Mouse (Mus musculus) neural tube, embryonic 15.5 days (tissue): Measurements from ENCODE around the gene Fermt1. TPM values are rescaled to one million over a fixed set of nuclear protein-coding genes. Genes with fewer than 3 reads are reported as not detected.

ENCODE experiments used
- ATAC-seq: fragments of 200-750 bp; cut with Nextera tagmentation; 2 replicates; pipeline ENCODE4 v1.8.0; 2017; ENCODE audit warnings: mild to moderate bottlenecking, moderate TSS enrichment, moderate library complexity; ENCODE audit not compliant: low FRiP score
- H3K27ac ChIP-seq: fragments of 300-500 bp; sonication (generic); replicated peaks from 2 replicates; pipeline ENCODE4 v1.5.1; 2015; ENCODE audit warnings: mild to moderate bottlenecking, inconsistent platforms
- H3K27me3 ChIP-seq: fragments of 300-500 bp; sonication (generic); replicated peaks from 2 replicates; pipeline ENCODE4 v1.6.1; 2015; ENCODE audit warnings: inconsistent platforms
- H3K36me3 ChIP-seq: fragments of 300-500 bp; sonication (generic); 2 replicates; pipeline ENCODE4 v1.6.1; 2015; ENCODE audit warnings: inconsistent platforms
- H3K4me1 ChIP-seq: fragments of 300-500 bp; sonication (generic); 2 replicates; pipeline ENCODE4 v1.6.1; 2015; ENCODE audit warnings: inconsistent platforms
- H3K4me2 ChIP-seq: fragments of 300-500 bp; sonication (generic); 2 replicates; pipeline ENCODE4 v1.6.1; 2015; ENCODE audit warnings: inconsistent platforms, mild to moderate bottlenecking, moderate library complexity
- H3K4me3 ChIP-seq: fragments of 300-500 bp; sonication (generic); replicated peaks from 2 replicates; pipeline ENCODE4 v1.5.1; 2015; ENCODE audit warnings: mild to moderate bottlenecking, inconsistent platforms
- H3K9ac ChIP-seq: fragments of 300-500 bp; sonication (generic); replicated peaks from 2 replicates; pipeline ENCODE4 v1.6.1; 2015; ENCODE audit warnings: mild to moderate bottlenecking, inconsistent platforms
- H3K9me3 ChIP-seq: fragments of 300-500 bp; sonication (generic); replicated peaks from 2 replicates; pipeline ENCODE4 v1.6.1; 2016; ENCODE audit warnings: inconsistent platforms
- WGBS: fragments of 180-500 bp; shearing (Covaris S2); methylation state at CpG from one replicate; pipeline ENCODE4 v1.1.7; 2015; ENCODE audit warnings: mixed read lengths; 5-methylcytosine and 5-hydroxymethylcytosine counted together
- polyA plus RNA-seq: library from polyadenylated mRNA; unstranded; fragments of >200 nt; fragmentation: Nextera tagmentation; extraction: Ambion mirVana; gene quantifications from 2 replicates; pipeline ENCODE4 v1.2.1, GENCODE M21; 2015

The Fermt1 gene
- 11.7 TPM in 1 of 2 replicates, not detected in the other for polyA plus RNA-seq

DNA sequence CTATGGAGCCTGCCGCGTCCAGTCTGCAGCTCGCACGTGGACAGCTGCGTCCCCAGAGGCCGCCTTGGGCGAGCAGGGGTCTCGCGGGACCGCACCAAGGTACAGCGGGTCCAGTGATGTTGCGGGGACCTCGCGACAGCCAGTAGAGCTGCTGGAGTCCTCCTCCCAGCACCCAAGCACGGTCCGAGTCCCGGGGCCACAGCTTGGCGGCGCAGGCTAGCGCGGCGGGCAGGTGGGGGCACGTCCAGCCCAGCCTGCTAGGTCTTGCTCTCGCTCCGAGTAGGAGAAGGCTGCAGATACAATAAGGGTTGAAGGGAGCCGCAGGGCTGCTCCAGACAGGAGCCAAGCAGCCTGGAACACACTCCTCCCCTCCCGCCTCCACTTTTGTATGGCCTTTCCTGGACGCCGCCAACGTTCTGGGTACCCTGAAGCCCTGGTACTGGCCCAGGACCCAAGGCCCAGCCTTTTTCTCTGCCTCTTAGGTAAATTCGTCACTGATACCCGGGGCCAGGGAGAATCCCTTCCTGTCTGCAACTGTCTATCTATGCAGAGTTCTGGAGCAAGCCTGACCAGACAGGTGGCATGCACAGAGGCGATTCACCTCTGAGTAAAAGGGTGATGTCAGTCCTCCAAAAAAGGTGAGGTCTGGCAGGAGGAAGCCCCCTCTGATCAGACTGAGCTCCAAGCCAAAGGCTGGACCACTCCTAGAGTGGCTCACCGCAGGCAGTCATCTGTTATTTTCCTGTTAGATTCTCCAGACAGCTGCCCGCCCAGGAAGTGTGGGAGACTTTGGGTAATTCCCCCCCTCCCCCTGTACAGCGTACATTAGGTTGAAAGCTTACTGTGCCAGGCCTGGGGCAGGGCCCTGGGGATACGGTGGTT is at the start of gene Fermt1:
TSS of gene Fermt1 (minus strand) at position 581 of the 882 bp plus-strand sequence.
- Histone ChIP-seq H3K27ac (no peak within 1 kb of the TSS), H3K4me2 (peak within 1 kb of the TSS; percentile 80), H3K4me3 (peak within 1 kb of the TSS; percentile 39), H3K27me3 (peaks cover 45% of the 10 kb centered on the region), H3K9me3 (no peaks in the 10 kb centered on the region), H3K9ac (peak within 1 kb of the TSS; percentile 8; the same call in 1 of the 2 replicates), H3K36me3 (no peaks in the 10 kb centered on the region), H3K4me1 (peaks cover 14% of the 10 kb centered on the region)
- 5% methylated on average over 37 of the region's 37 CpGs for WGBS
- ATAC-seq: peak; percentile 72

DNA sequence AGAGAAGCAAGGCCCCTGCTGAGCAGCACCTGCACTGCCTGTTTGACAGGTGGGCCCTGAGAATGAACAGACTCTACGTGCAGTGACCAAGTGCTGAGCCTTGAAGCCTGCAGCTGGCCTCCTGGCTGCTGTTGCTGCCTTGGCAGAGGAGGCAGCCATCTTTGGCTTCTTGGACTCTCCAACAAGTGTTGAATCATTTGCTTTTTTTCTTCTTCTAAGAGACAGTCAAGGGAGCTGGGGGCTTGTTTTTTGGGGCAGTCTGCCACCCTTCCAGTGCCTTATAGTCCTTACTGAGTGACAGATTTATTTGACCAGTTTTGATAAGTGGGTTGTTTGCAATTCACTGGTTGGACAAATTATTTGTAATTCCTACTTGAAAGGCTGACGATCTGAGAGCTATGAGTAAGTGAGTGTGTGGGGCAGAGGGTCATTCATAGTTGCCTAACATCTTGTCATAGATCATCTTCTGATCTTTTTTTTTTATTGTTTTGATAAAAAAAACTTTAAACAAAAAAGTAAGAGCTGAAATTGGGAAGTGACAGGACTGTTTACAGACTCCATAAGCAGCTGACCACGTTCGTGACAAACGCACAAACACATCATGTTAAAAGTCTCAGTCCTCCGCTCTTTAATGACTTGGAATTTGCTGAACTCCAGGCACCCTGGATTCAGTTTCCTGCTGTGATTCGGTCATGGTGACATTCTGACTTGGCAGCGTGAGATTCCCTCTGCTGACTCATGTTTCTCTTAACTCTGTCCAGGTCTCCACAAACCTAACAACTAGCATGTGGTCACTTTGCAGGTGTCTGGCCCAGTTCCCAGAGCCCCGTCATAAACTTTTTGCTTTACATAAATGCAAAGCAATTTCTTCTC is 47.2 kb upstream of the Fermt1 start:
- no peak overlapping the region for H3K4me3 ChIP-seq
- ATAC-seq: no peak
- 75% methylated on average over 9 of the region's 9 CpGs for WGBS
- no peaks in the 10 kb centered on the region for H3K9me3 ChIP-seq
- no peak overlapping the region for H3K27ac ChIP-seq
- H3K36me3 ChIP-seq: no peaks in the 10 kb centered on the region
- H3K4me1 ChIP-seq: no peaks in the 10 kb centered on the region
- no peak overlapping the region for H3K9ac ChIP-seq
- no peak overlapping the region for H3K4me2 ChIP-seq
- H3K27me3 ChIP-seq: no peaks in the 10 kb centered on the region

DNA sequence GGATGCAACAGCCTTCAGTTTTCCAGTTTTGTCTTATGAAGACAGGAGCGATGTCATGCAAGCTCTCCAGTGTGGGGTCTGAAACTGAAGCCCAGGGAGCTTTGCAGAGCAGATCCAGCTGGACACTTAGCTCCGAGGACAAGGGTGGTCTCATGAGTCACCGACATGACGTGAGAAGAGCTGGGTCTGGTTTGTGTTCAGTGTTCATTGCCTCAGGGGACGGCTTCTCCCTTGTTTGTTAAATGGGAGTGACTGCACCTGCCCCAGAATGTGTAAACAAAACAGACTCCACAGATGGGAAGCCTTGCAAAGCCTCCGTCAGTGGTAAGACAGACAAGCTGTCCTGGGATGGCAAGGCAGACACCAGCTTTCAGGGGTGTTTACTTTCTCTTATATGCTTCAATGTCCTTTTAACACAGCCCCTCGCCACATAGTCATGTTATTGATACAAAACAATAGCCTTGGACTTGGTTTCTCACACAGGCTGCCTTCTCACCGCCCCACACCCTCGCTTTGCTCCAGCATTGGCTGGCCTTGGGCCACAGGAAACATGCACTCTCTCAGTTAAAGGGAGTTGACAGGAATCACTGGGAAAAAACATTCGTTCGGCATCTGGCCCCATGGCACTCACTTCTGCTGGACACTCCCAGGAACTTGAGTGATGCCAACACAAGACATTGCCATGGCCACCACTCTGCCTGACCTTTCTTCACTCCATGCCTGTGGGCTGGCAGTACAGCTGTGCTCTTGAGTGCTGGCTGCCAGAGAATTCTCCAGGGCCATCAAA is 44.3 kb upstream of the Fermt1 start:
- H3K9ac ChIP-seq: no peak overlapping the region
- H3K4me3 ChIP-seq: no peak overlapping the region
- no peaks in the 10 kb centered on the region for H3K4me1 ChIP-seq
- no peaks in the 10 kb centered on the region for H3K36me3 ChIP-seq
- no peak for ATAC-seq
- no peaks in the 10 kb centered on the region for H3K9me3 ChIP-seq
- no peak overlapping the region for H3K4me2 ChIP-seq
- H3K27me3 ChIP-seq: no peaks in the 10 kb centered on the region
- 71% methylated on average over 11 of the region's 11 CpGs for WGBS
- no peak overlapping the region for H3K27ac ChIP-seq

DNA sequence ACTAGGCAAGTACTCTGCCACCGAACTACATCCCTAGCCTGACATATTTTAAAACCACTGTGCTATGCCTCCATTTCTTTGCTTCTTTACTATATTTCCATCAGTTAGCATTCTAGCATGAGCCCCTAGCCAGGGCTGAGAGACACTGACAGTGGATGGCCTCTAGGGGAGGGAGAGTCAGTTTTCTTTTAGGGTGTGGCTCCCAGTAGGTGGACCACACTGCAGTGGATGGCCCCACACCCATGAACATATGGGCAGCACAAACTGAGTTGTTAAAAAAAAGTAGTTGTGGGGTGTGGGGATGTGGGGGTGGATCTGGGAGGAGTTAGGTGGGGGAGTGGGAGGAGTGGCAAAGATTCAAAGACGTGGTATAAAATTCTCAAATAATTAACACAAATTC is 27.6 kb upstream of the Fermt1 start:
- H3K4me3 ChIP-seq: no peak overlapping the region
- H3K27ac ChIP-seq: no peak overlapping the region
- no peak overlapping the region for H3K9ac ChIP-seq
- no peak overlapping the region for H3K4me2 ChIP-seq
- 89% methylated on average over 2 of the region's 2 CpGs for WGBS
- no peak; the same call in 1 of the 2 replicates for ATAC-seq
- no peaks in the 10 kb centered on the region for H3K9me3 ChIP-seq
- H3K27me3 ChIP-seq: no peaks in the 10 kb centered on the region
- no peaks in the 10 kb centered on the region for H3K36me3 ChIP-seq
- no peaks in the 10 kb centered on the region for H3K4me1 ChIP-seq

DNA sequence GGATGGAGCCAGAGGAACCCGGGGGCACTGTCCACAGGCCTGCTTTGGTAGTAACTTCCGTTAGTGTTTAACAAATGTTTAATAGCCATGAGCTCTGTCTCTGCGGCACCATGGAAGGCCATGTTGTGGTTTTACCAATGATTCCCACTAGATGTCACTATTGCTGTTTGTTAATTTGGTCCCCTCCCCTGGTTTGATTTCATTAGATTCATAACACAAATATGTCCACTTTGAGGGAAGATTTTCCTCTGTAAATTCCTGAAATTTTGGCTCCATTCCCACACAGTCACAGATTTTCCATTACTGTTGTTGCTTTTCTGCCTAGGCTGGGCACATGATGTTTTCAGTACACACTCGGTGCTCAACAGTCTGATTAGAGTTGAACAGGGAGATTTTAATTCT is 25.1 kb upstream of the Fermt1 start:
- Histone ChIP-seq H3K9ac (no peak overlapping the region), H3K9me3 (no peaks in the 10 kb centered on the region), H3K4me3 (no peak overlapping the region), H3K27ac (no peak overlapping the region), H3K4me1 (no peaks in the 10 kb centered on the region), H3K36me3 (no peaks in the 10 kb centered on the region), H3K4me2 (no peak overlapping the region), H3K27me3 (no peaks in the 10 kb centered on the region)
- ATAC-seq: peak; percentile 50; the same call in 1 of the 2 replicates
- 38% methylated on average over 4 of the region's 4 CpGs for WGBS

DNA sequence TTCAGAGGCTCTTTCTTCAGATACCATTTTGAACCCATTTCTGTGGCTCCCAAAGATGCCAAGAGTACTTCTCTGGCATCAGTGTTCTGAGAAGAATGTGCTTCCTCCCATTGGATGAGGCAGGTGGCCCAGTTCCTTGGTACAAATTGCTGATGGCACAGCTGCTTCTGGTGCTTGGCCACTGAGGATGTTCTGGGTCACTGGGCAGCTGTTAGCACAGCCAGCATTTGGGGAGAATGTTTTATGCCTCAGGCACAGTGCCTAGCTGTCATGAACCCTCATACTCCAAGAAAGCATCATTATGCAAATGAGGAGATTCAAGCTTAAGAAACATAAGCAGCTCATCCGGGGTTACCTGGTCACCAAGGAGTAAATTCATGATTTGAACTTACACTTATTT is 12.1 kb upstream of the Fermt1 start:
- WGBS: 84% methylated on average over 1 of the region's 1 CpGs
- Histone ChIP-seq H3K9me3 (no peaks in the 10 kb centered on the region), H3K4me1 (no peaks in the 10 kb centered on the region), H3K4me2 (no peak overlapping the region), H3K27ac (no peak overlapping the region), H3K9ac (no peak overlapping the region), H3K27me3 (no peaks in the 10 kb centered on the region), H3K4me3 (no peak overlapping the region), H3K36me3 (no peaks in the 10 kb centered on the region)
- ATAC-seq: no peak

DNA sequence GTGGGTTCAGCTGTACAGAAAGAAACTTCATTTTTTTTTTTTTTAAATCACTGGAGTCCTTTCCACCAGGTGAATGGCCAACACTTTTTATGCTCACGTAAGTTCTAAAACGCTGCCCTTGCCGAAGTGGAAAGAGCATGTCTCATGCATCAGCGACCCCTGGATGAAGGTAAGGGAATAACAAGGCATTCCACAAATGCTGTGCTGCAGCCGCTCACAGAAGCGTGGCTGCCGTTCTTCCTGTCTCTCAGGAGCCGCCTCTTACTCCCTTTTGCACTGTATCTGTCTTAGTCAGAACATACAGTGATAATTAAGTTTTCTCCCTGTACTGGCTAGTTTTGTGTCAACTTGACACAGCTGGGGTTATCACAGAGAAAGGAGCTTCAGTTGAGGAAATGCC is 6.5 kb upstream of the Fermt1 start:
- ATAC-seq: peak; percentile 84; the same call in 1 of the 2 replicates
- no peak overlapping the region for H3K9ac ChIP-seq

DNA sequence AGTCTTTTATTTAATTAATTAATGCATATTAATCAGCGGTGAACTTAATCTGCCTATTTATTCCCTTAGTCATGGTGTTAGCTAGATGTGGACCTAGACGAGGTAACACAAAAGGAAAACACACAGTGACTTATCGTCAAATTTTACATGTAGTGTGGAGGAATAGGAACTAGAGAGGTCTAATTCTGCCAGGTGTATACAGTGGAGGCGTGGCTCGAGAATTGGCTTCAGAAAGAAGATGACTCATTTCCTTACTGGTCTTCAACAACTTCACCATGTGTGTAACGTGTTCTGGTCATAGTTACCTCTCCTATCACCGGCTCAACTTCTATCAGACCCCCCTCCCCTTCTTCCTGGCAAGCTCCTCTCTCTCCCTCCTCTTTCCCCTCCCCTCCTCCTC is 2.5 kb upstream of the Fermt1 start:
- no peak overlapping the region for H3K27ac ChIP-seq
- H3K36me3 ChIP-seq: no peaks in the 10 kb centered on the region
- 79% methylated on average over 7 of the region's 7 CpGs for WGBS
- peaks cover 46% of the 10 kb centered on the region for H3K27me3 ChIP-seq
- no peak overlapping the region for H3K9ac ChIP-seq
- no peak for ATAC-seq
- no peak overlapping the region for H3K4me3 ChIP-seq
- H3K9me3 ChIP-seq: no peaks in the 10 kb centered on the region
- H3K4me1 ChIP-seq: peaks cover 14% of the 10 kb centered on the region
- H3K4me2 ChIP-seq: no peak overlapping the region

More for the DNA sequence above, 6.5 kb upstream of the Fermt1 start:
- Histone ChIP-seq H3K4me2 (no peak overlapping the region), H3K27ac (no peak overlapping the region), H3K9me3 (no peaks in the 10 kb centered on the region), H3K36me3 (no peaks in the 10 kb centered on the region), H3K4me1 (no peaks in the 10 kb centered on the region), H3K4me3 (no peak overlapping the region), H3K27me3 (peaks cover 8% of the 10 kb centered on the region)
- WGBS: 7% methylated on average over 8 of the region's 8 CpGs

DNA sequence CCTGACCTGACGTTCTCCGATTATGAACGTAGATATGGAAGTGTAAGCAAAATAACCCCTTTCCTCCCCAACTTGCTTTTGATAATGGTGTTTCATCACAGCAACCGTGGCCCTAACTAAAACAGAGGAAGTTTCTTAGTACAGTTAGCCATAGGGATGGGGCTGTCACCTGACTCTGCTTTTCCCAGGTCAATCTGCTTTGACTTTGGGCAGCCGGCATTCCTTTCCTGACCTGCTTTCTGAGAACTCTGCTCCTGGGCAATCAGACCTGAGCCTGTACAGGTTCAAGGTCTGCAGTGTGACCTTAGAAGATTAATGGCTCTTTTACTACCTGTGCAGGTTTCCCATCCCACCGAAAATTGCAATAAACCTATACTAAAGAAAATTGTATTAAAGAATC is 1.3 kb upstream of the Fermt1 start:
- Histone ChIP-seq H3K27ac (no peak overlapping the region), H3K4me2 (no peak overlapping the region), H3K9me3 (no peaks in the 10 kb centered on the region), H3K36me3 (no peaks in the 10 kb centered on the region), H3K9ac (no peak overlapping the region), H3K4me1 (peaks cover 14% of the 10 kb centered on the region), H3K27me3 (peaks cover 51% of the 10 kb centered on the region), H3K4me3 (no peak overlapping the region)
- no peak for ATAC-seq
- WGBS: 83% methylated on average over 6 of the region's 6 CpGs

DNA sequence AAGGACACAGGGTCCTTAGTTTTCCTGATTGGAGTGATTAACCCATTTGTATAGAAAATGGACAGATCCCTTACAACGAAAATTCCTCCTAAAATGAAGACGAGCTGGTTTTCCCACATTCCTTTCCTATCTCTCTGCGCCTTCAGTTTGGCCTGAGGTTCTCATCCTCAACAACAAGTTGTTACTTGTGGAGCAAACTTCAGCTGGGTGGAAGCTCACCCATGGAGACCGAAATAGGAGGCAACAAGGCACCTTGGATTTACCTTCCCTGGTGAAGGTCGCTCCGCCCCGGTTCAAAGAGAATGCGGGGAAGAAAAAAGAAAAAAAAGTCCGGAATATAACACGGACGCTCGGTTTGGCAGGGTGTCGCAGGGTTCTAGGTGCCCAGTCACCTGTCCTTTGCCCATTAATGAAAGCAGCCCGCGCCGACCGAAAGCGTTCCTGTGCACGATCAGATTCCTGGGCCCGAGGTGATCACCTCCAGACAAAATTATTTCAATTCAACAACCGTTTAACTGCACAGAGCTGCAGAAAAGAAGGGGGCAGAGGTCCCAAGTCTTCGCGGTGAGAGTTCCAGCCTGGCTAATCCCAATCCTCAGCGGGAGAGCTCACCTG is 888 bp downstream of the Fermt1 start:
- no peak for ATAC-seq
- 5% methylated on average over 24 of the region's 24 CpGs for WGBS
- H3K4me2 ChIP-seq: peak overlapping the region; percentile 80
- H3K9me3 ChIP-seq: no peaks in the 10 kb centered on the region
- H3K27me3 ChIP-seq: peaks cover 45% of the 10 kb centered on the region
- H3K27ac ChIP-seq: no peak overlapping the region
- H3K4me1 ChIP-seq: peaks cover 14% of the 10 kb centered on the region
- no peaks in the 10 kb centered on the region for H3K36me3 ChIP-seq
- H3K9ac ChIP-seq: peak overlapping the region; percentile 8; the same call in 1 of the 2 replicates
- H3K4me3 ChIP-seq: peak overlapping the region; percentile 39

DNA sequence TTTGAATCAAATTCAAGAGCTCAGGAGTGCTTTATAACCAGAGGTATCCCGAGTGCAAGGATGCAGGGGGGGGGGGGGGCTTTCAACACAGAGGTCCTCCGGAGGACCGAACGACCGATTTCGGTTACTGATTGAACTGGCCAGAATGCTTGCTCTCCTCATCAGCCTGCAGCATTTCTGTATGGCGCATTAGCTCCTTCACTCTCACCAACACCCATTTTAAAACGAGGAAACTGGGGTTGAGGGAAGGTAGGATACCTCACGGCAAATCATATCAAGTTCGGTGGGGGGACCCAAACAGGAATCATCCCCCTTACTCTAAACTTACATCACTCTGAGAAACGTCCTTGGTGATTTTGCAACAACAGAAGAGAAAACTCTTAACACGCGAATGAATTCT is 1.7 kb downstream of the Fermt1 start:
- H3K9me3 ChIP-seq: no peaks in the 10 kb centered on the region
- no peak overlapping the region for H3K27ac ChIP-seq
- 35% methylated on average over 13 of the region's 13 CpGs for WGBS
- 0 out of 2 replicates have a peak overlapping the region, but pooled peaks have one; percentile 22 for H3K4me2 ChIP-seq
- H3K27me3 ChIP-seq: peaks cover 45% of the 10 kb centered on the region
- no peak for ATAC-seq
- no peaks in the 10 kb centered on the region for H3K36me3 ChIP-seq
- no peak overlapping the region for H3K9ac ChIP-seq
- peaks cover 14% of the 10 kb centered on the region for H3K4me1 ChIP-seq
- no peak overlapping the region for H3K4me3 ChIP-seq
